Mouse (Mus musculus) testis, adult 2 months (tissue): ENCODE data around the gene B4galt2. TPM values are rescaled to one million over a fixed set of nuclear protein-coding genes. Genes with fewer than 3 reads are reported as not detected.

Experiments
- H3K27ac ChIP-seq: fragments of 200-500 bp; 2 replicates; pipeline ENCODE4 v1.5.1; 2012; ENCODE audit warnings: low read depth, low read length; ENCODE audit not compliant: control insufficient read depth, insufficient read depth
- H3K27me3 ChIP-seq: fragments of 200-500 bp; 2 replicates; pipeline ENCODE4 v1.6.1; 2012; ENCODE audit warnings: mild to moderate bottlenecking, low read length, moderate library complexity; ENCODE audit not compliant: control insufficient read depth, insufficient read depth
- H3K36me3 ChIP-seq: fragments of 200-500 bp; 2 replicates; pipeline ENCODE4 v1.6.1; 2012; ENCODE audit warnings: mild to moderate bottlenecking, low read length; ENCODE audit not compliant: control insufficient read depth, insufficient read depth
- H3K4me1 ChIP-seq: fragments of 200-500 bp; 2 replicates; pipeline ENCODE4 v1.6.1; 2012; ENCODE audit warnings: low read length; ENCODE audit not compliant: control insufficient read depth, insufficient read depth
- H3K4me3 ChIP-seq: fragments of 200-500 bp; 2 replicates; pipeline ENCODE4 v1.5.1; 2012; ENCODE audit warnings: low read depth, mild to moderate bottlenecking, low read length, moderate library complexity, mixed read lengths; ENCODE audit not compliant: control insufficient read depth
- CTCF ChIP-seq: fragments of 200-500 bp; IDR thresholded peaks from 2 replicates; pipeline ENCODE4 v1.5.1; 2012; ENCODE audit warnings: low read depth, mild to moderate bottlenecking, inconsistent platforms, low read length, moderate library complexity; ENCODE audit not compliant: control insufficient read depth, insufficient read depth, insufficient replicate concordance
- POLR2A ChIP-seq: fragments of 200-500 bp; IDR thresholded peaks from 2 replicates; pipeline ENCODE4 v1.6.1; 2012; ENCODE audit warnings: low read depth, mild to moderate bottlenecking, inconsistent platforms, low read length, moderate library complexity; ENCODE audit not compliant: control insufficient read depth
- polyA plus RNA-seq: library from polyadenylated mRNA; depleted of rRNA; stranded (reverse); fragments of >200 nt; gene quantifications from 2 replicates; pipeline ENCODE4 v1.2.3, GENCODE M21; 2012

The B4galt2 gene
- polyA plus RNA-seq, 1 experiment = 28.5 TPM

- Histone ChIP-seq H3K36me3 (no peaks in the 10 kb centered on the region), H3K27me3 (no peaks in the 10 kb centered on the region), H3K4me1 (peaks cover 15% of the 10 kb centered on the region), H3K27ac (no peak overlapping the region), H3K4me3 (no peak overlapping the region)
- no peak for TF ChIP-seq POLR2A
- no peak for TF ChIP-seq CTCF
These were observed 40.2 kb upstream of the B4galt2 start for GRCm38 (mm10) chr4:117923450-117923849.

GRCm38 (mm10) chr4:117921358-117921757 lies 38.1 kb upstream of the B4galt2 start:
- TF ChIP-seq POLR2A (no peak), CTCF (no peak)
- H3K4me3 ChIP-seq = no peak overlapping the region

GRCm38 (mm10) chr4:117918762-117919161 lies 35.5 kb upstream of the B4galt2 start:
- Histone ChIP-seq H3K4me1 (peaks cover 9% of the 10 kb centered on the region), H3K4me3 (no peak overlapping the region), H3K27me3 (no peaks in the 10 kb centered on the region), H3K27ac (no peak overlapping the region), H3K36me3 (no peaks in the 10 kb centered on the region)
- TF ChIP-seq CTCF = no peak
- TF ChIP-seq POLR2A = no peak

More at GRCm38 (mm10) chr4:117921358-117921757, 38.1 kb upstream of the B4galt2 start:
- Histone ChIP-seq H3K36me3 (no peaks in the 10 kb centered on the region), H3K27ac (no peak overlapping the region), H3K4me1 (peaks cover 2% of the 10 kb centered on the region), H3K27me3 (no peaks in the 10 kb centered on the region)

- no peaks in the 10 kb centered on the region for H3K27me3 ChIP-seq
- H3K4me1 ChIP-seq = peaks cover 9% of the 10 kb centered on the region
- TF ChIP-seq POLR2A = no peak
- TF ChIP-seq CTCF = no peak
- no peak overlapping the region for H3K27ac ChIP-seq
- no peak overlapping the region for H3K4me3 ChIP-seq
- no peaks in the 10 kb centered on the region for H3K36me3 ChIP-seq
These were observed 35.0 kb upstream of the B4galt2 start for GRCm38 (mm10) chr4:117918261-117918660.

GRCm38 (mm10) chr4:117917847-117918246 lies 34.6 kb upstream of the B4galt2 start:
- Histone ChIP-seq H3K27me3 (no peaks in the 10 kb centered on the region), H3K36me3 (no peaks in the 10 kb centered on the region), H3K4me3 (no peak overlapping the region), H3K4me1 (peaks cover 9% of the 10 kb centered on the region), H3K27ac (no peak overlapping the region)
- no peak for TF ChIP-seq CTCF
- no peak for TF ChIP-seq POLR2A

- no peak overlapping the region for H3K27ac ChIP-seq
- no peak for TF ChIP-seq POLR2A
- no peak for TF ChIP-seq CTCF
- H3K27me3 ChIP-seq = no peaks in the 10 kb centered on the region
- no peak overlapping the region for H3K4me3 ChIP-seq
- H3K36me3 ChIP-seq = no peaks in the 10 kb centered on the region
- peaks cover 9% of the 10 kb centered on the region for H3K4me1 ChIP-seq
These were observed 34.1 kb upstream of the B4galt2 start for GRCm38 (mm10) chr4:117917402-117917801.

GRCm38 (mm10) chr4:117916386-117916785 lies 33.1 kb upstream of the B4galt2 start:
- no peaks in the 10 kb centered on the region for H3K36me3 ChIP-seq
- H3K27ac ChIP-seq = no peak overlapping the region
- no peak overlapping the region for H3K4me3 ChIP-seq
- TF ChIP-seq POLR2A (no peak), CTCF (no peak)
- peaks cover 9% of the 10 kb centered on the region for H3K4me1 ChIP-seq
- H3K27me3 ChIP-seq = no peaks in the 10 kb centered on the region

- TF ChIP-seq CTCF (no peak), POLR2A (no peak)
- peaks cover 9% of the 10 kb centered on the region for H3K4me1 ChIP-seq
- no peaks in the 10 kb centered on the region; the same call in 1 of the 2 replicates for H3K36me3 ChIP-seq
- H3K27me3 ChIP-seq = no peaks in the 10 kb centered on the region
- peak overlapping the region; percentile 15; the same call in 1 of the 2 replicates for H3K27ac ChIP-seq
- peak overlapping the region; percentile 98 for H3K4me3 ChIP-seq
These were observed 32.3 kb upstream of the B4galt2 start for GRCm38 (mm10) chr4:117915489-117916105.
